Mouse (Mus musculus): ENCODE results near the gene Usf1. TPM values are rescaled to one million over a fixed set of nuclear protein-coding genes. Genes with fewer than 3 reads are reported as not detected.

Gene Usf1
- polyA plus RNA-seq, 1 experiment: 70.1 TPM

DNA sequence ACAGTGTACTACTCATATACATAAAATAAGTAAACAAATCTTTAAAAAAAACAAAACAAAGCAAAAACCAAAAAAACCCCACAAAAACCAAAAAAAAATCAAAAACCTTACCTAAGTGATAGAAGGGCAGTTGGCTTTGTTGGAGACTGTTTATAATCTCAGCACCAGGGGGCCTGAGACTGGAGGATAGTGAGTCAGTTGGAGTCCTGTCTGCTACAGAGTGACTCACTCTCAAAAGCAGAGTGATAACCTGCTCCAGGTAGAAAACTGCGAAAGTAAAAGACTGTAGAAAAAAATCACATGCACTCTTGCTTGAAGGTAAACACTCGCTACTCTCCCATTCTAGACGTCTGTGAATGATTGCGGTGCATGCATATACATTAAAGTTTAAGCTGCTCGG lies 33.9 kb downstream of the Usf1 start:
- no peak overlapping the region for H3ac ChIP-seq (ENCODE audit: control insufficient read depth, insufficient read length, low read depth)
- TF ChIP-seq FOSL1 (IDR thresholded peaks at IDR 0.05; ENCODE audit: insufficient read depth, low read length, poor library complexity, severe bottlenecking): no peak
- no peak for TF ChIP-seq USF1 (IDR thresholded peaks at IDR 0.05; ENCODE audit: low read depth)
- TF ChIP-seq MYOD1 (IDR thresholded peaks at IDR 0.05; ENCODE audit: control insufficient read depth, insufficient read length, low read depth): no peak
- no peak for TF ChIP-seq MYOG (IDR thresholded peaks at IDR 0.05; ENCODE audit: control insufficient read depth, extremely low read depth, insufficient read length)
- TF ChIP-seq CEBPB (IDR thresholded peaks at IDR 0.05; ENCODE audit: low read depth): no peak
- H3K79me3 ChIP-seq (ENCODE audit: low read depth): peaks cover 2% of the 10 kb centered on the region
- H3K27me3 ChIP-seq (ENCODE audit: control insufficient read depth, insufficient read depth, insufficient read length): no peaks in the 10 kb centered on the region
- no peaks in the 10 kb centered on the region for H3K36me3 ChIP-seq (ENCODE audit: control insufficient read depth, insufficient read depth)
- no peak overlapping the region for H3K4me3 ChIP-seq (ENCODE audit: insufficient read depth, poor library complexity, severe bottlenecking)
- no peaks in the 10 kb centered on the region for H3K79me2 ChIP-seq (ENCODE audit: control insufficient read depth, insufficient read depth)

DNA sequence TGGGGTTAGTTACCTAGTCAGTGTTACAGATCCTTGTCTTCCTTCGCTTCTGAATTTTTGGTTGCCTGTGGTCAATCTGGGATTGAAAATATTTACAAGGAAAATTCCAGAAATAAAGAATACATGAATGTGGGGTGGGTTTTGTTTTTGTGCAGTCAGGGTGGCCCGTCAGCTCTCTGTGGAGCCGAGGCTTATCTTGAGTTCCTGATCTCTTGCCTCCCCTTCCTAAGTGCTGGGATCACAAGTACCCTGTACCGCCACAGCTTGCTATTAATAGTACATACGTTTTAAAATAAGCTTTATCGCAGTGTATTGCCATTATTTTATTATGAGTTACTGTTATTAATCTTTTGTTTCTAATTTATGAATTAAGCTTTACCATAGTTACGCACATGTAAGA lies 35.7 kb downstream of the Usf1 start:
- Histone ChIP-seq H3K79me2 (ENCODE audit: control insufficient read depth, insufficient read depth) (no peaks in the 10 kb centered on the region), H3K27me3 (ENCODE audit: control insufficient read depth, insufficient read depth, insufficient read length) (no peaks in the 10 kb centered on the region), H3K36me3 (ENCODE audit: control insufficient read depth, insufficient read depth) (no peaks in the 10 kb centered on the region), H3K4me3 (ENCODE audit: insufficient read depth, poor library complexity, severe bottlenecking) (no peak overlapping the region), H3ac (ENCODE audit: control insufficient read depth, insufficient read length, low read depth) (no peak overlapping the region), H3K79me3 (ENCODE audit: low read depth) (peaks cover 2% of the 10 kb centered on the region)
- no peak for TF ChIP-seq CTCF (IDR thresholded peaks at IDR 0.05; ENCODE audit: control insufficient read depth, insufficient read depth, insufficient read length)
- TF ChIP-seq MYOD1 (IDR thresholded peaks at IDR 0.05; ENCODE audit: control insufficient read depth, insufficient read length, low read depth): no peak
- TF ChIP-seq MYOG (IDR thresholded peaks at IDR 0.05; ENCODE audit: control insufficient read depth, extremely low read depth, insufficient read length): no peak
- TF ChIP-seq USF1 (IDR thresholded peaks at IDR 0.05; ENCODE audit: low read depth): no peak
- no peak for TF ChIP-seq CEBPB (IDR thresholded peaks at IDR 0.05; ENCODE audit: low read depth)
- no peak for TF ChIP-seq MAX (IDR thresholded peaks at IDR 0.05)
- TF ChIP-seq FOSL1 (IDR thresholded peaks at IDR 0.05; ENCODE audit: insufficient read depth, low read length, poor library complexity, severe bottlenecking): no peak

DNA sequence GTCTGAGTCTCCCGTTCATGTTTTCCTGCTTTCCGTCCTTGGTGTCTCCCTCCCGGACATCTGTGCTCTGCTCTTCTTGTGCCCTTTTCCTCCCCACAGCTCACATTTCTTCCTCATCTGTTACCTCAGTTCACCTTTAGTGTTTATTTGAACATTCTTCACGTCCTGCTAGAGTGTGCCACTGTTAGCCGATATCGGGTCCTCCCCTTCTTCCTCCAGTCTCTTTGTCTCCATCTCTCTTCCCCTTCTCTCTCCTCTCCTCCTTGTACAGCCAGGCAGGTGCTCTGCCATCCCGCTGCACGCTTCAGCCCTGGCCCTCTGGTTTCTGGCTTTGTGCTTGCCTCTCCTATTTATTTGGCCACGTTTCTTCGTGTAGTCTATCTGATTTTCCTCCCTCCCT lies 36.6 kb downstream of the Usf1 start:
- no peak overlapping the region for H3ac ChIP-seq (ENCODE audit: control insufficient read depth, insufficient read length, low read depth)
- no peaks in the 10 kb centered on the region for H3K27me3 ChIP-seq (ENCODE audit: control insufficient read depth, insufficient read depth, insufficient read length)
- peaks cover under 1% of the 10 kb centered on the region for H3K79me3 ChIP-seq (ENCODE audit: low read depth)
- TF ChIP-seq MAX (IDR thresholded peaks at IDR 0.05) (no peak), MYOG (IDR thresholded peaks at IDR 0.05; ENCODE audit: control insufficient read depth, extremely low read depth, insufficient read length) (no peak), CTCF (IDR thresholded peaks at IDR 0.05; ENCODE audit: control insufficient read depth, insufficient read depth, insufficient read length) (no peak), FOSL1 (IDR thresholded peaks at IDR 0.05; ENCODE audit: insufficient read depth, low read length, poor library complexity, severe bottlenecking) (no peak), CEBPB (IDR thresholded peaks at IDR 0.05; ENCODE audit: low read depth) (no peak), MYOD1 (IDR thresholded peaks at IDR 0.05; ENCODE audit: control insufficient read depth, insufficient read length, low read depth) (no peak), USF1 (IDR thresholded peaks at IDR 0.05; ENCODE audit: low read depth) (no peak)
- no peaks in the 10 kb centered on the region for H3K79me2 ChIP-seq (ENCODE audit: control insufficient read depth, insufficient read depth)
- no peaks in the 10 kb centered on the region for H3K36me3 ChIP-seq (ENCODE audit: control insufficient read depth, insufficient read depth)
- H3K4me3 ChIP-seq (ENCODE audit: insufficient read depth, poor library complexity, severe bottlenecking): no peak overlapping the region

DNA sequence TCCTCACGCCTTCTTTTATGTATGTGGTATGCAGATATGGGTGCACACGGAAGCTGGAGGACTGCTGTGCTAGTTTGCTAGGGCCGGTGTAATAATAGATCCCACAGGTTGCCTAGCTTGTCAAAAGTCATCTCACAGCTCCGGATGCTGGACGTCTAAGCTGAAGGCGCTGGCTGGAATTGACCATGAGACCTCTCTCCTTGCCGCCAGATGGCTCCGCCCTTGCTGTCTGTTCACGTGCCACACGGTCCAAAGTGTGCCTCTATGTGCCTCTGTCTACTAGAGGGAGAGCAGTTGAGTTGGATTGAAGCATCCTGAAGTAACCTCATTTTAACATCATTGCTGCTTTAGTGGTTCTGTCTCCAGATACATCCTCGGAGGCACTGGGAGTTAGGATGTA lies 38.9 kb downstream of the Usf1 start:
- no peaks in the 10 kb centered on the region for H3K27me3 ChIP-seq (ENCODE audit: control insufficient read depth, insufficient read depth, insufficient read length)
- no peak overlapping the region for H3ac ChIP-seq (ENCODE audit: control insufficient read depth, insufficient read length, low read depth)
- no peak for TF ChIP-seq MYOG (IDR thresholded peaks at IDR 0.05; ENCODE audit: control insufficient read depth, extremely low read depth, insufficient read length)
- no peak for TF ChIP-seq FOSL1 (IDR thresholded peaks at IDR 0.05; ENCODE audit: insufficient read depth, low read length, poor library complexity, severe bottlenecking)
- TF ChIP-seq MAX (IDR thresholded peaks at IDR 0.05): no peak
- TF ChIP-seq MYOD1 (IDR thresholded peaks at IDR 0.05; ENCODE audit: control insufficient read depth, insufficient read length, low read depth): no peak
- TF ChIP-seq CEBPB (IDR thresholded peaks at IDR 0.05; ENCODE audit: low read depth): no peak
- TF ChIP-seq CTCF (IDR thresholded peaks at IDR 0.05; ENCODE audit: control insufficient read depth, insufficient read depth, insufficient read length): no peak
- TF ChIP-seq USF1 (IDR thresholded peaks at IDR 0.05; ENCODE audit: low read depth): no peak
- no peak overlapping the region for H3K4me3 ChIP-seq (ENCODE audit: insufficient read depth, poor library complexity, severe bottlenecking)
- no peaks in the 10 kb centered on the region for H3K79me2 ChIP-seq (ENCODE audit: control insufficient read depth, insufficient read depth)
- H3K79me3 ChIP-seq (ENCODE audit: low read depth): no peaks in the 10 kb centered on the region
- no peaks in the 10 kb centered on the region for H3K36me3 ChIP-seq (ENCODE audit: control insufficient read depth, insufficient read depth)

DNA sequence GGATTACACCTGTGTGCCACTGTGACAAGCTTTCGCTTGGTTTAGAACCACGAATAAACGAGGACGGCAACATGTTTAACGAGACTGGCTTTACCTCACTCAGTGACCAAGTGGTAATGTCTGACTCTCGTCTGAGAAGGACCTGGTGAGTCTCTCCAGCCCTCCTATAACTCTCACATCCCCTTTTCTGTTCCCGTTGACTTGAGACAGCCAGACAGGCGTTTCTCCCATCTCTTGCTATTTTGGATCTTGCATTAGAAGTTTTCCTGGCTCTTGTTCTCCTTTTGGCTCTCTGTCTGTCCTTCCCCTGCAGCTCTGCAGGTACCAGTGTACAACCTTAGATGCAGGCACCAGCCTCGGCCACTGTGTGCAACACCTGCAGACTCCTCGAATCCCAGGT lies 39.9 kb downstream of the Usf1 start:
- no peak for TF ChIP-seq MAX (IDR thresholded peaks at IDR 0.05)
- no peak for TF ChIP-seq MYOG (IDR thresholded peaks at IDR 0.05; ENCODE audit: control insufficient read depth, extremely low read depth, insufficient read length)
- TF ChIP-seq CTCF (IDR thresholded peaks at IDR 0.05; ENCODE audit: control insufficient read depth, insufficient read depth, insufficient read length): no peak
- TF ChIP-seq CEBPB (IDR thresholded peaks at IDR 0.05; ENCODE audit: low read depth): no peak
- TF ChIP-seq MYOD1 (IDR thresholded peaks at IDR 0.05; ENCODE audit: control insufficient read depth, insufficient read length, low read depth): no peak
- TF ChIP-seq FOSL1 (IDR thresholded peaks at IDR 0.05; ENCODE audit: insufficient read depth, low read length, poor library complexity, severe bottlenecking): no peak
- TF ChIP-seq USF1 (IDR thresholded peaks at IDR 0.05; ENCODE audit: low read depth): no peak
- Histone ChIP-seq H3K4me3 (ENCODE audit: insufficient read depth, poor library complexity, severe bottlenecking) (no peak overlapping the region), H3ac (ENCODE audit: control insufficient read depth, insufficient read length, low read depth) (no peak overlapping the region), H3K79me2 (ENCODE audit: control insufficient read depth, insufficient read depth) (no peaks in the 10 kb centered on the region), H3K36me3 (ENCODE audit: control insufficient read depth, insufficient read depth) (no peaks in the 10 kb centered on the region), H3K79me3 (ENCODE audit: low read depth) (no peaks in the 10 kb centered on the region), H3K27me3 (ENCODE audit: control insufficient read depth, insufficient read depth, insufficient read length) (no peaks in the 10 kb centered on the region)

DNA sequence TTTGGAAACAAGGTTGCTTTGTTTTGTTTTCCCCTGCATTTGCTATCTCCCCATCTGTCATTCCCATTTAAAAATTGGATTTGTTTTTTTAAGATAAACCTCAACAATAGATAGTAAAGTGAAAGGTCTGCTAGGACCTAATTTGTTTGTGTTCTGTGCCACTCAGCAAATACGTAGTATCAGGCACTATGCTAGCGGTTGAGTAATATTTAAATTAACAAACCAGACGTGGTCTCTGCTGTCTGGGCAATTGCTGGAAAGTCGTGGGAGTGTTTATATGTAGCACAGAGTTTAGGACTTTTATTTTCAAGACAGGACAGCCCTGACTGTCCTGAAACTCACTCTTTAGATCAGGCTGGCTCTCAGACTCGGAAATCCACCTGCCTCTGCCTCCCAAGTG lies 41.4 kb downstream of the Usf1 start:
- Histone ChIP-seq H3K79me2 (ENCODE audit: control insufficient read depth, insufficient read depth) (no peaks in the 10 kb centered on the region), H3K27me3 (ENCODE audit: control insufficient read depth, insufficient read depth, insufficient read length) (no peaks in the 10 kb centered on the region), H3K36me3 (ENCODE audit: control insufficient read depth, insufficient read depth) (no peaks in the 10 kb centered on the region), H3ac (ENCODE audit: control insufficient read depth, insufficient read length, low read depth) (no peak overlapping the region), H3K79me3 (ENCODE audit: low read depth) (no peaks in the 10 kb centered on the region), H3K4me3 (ENCODE audit: insufficient read depth, poor library complexity, severe bottlenecking) (no peak overlapping the region)
- no peak for TF ChIP-seq MYOD1 (IDR thresholded peaks at IDR 0.05; ENCODE audit: control insufficient read depth, insufficient read length, low read depth)
- no peak for TF ChIP-seq MAX (IDR thresholded peaks at IDR 0.05)
- no peak for TF ChIP-seq USF1 (IDR thresholded peaks at IDR 0.05; ENCODE audit: low read depth)
- TF ChIP-seq CEBPB (IDR thresholded peaks at IDR 0.05; ENCODE audit: low read depth): no peak
- TF ChIP-seq CTCF (IDR thresholded peaks at IDR 0.05; ENCODE audit: control insufficient read depth, insufficient read depth, insufficient read length): no peak
- TF ChIP-seq FOSL1 (IDR thresholded peaks at IDR 0.05; ENCODE audit: insufficient read depth, low read length, poor library complexity, severe bottlenecking): no peak
- TF ChIP-seq MYOG (IDR thresholded peaks at IDR 0.05; ENCODE audit: control insufficient read depth, extremely low read depth, insufficient read length): no peak
